Mouse (Mus musculus): ENCODE results near the gene Nop58.

DNA sequence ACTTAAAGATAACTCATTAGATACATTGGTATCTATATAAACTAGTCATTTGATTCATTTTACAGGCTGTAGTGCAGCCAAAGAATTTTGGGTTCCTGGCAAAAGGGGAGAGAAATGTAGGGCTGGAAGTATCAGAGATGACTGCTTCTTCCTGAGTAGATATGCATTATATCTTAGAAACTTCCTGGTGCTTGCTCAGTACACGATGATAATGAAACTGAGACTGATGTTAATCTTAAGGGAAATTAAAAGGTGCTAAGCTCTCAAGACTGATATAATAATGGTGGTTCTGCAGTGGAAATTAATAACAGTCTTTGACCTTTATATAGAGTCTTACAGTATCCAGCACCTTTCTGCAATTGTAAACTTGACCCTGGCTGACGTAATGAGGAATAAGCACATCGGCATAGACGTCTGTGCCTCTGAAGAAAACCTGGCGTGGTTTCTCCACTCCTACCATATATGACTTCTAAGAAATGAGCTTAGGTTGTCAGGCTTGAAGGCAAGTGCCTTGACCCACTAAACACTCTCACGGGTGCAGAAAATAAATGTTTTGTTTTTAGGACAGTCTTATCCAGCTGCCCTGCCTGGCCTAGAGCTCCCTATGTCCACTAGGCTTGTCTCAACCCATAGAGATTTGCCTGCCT is 54.1 kb downstream of the Nop58 start:
- TF ChIP-seq POLR2A (IDR thresholded peaks at IDR 0.05; ENCODE audit: borderline replicate concordance, extremely low read depth, insufficient read depth, insufficient read length, poor library complexity, severe bottlenecking) (no peak), CTCF (IDR thresholded peaks at IDR 0.05; ENCODE audit: borderline replicate concordance, extremely low read depth, insufficient read depth, insufficient read length) (no peak)
